Mouse (Mus musculus) E14TG2a.4 (cell line): Measurements from ENCODE around the gene Pla2g7.
A peak's percentile ranks its signal among the peaks of the same experiment; 100 is the strongest.

ENCODE experiments used
- H3K27me3 ChIP-seq: 2 replicates; pipeline ENCODE4 v1.6.1; 2014; ENCODE audit warnings: low read length, control low read depth; ENCODE audit not compliant: insufficient read depth
- H3K36me3 ChIP-seq: 2 replicates; pipeline ENCODE4 v1.6.1; 2014; ENCODE audit warnings: low read length, control low read depth; ENCODE audit not compliant: insufficient read depth
- H3K4me1 ChIP-seq: replicated peaks from 2 replicates; pipeline ENCODE4 v1.6.1; 2014; ENCODE audit warnings: low read depth, low read length, control low read depth
- H3K4me3 ChIP-seq: replicated peaks from 2 replicates; pipeline ENCODE4 v1.5.1; 2014; ENCODE audit warnings: mild to moderate bottlenecking, low read length
- H3K9me3 ChIP-seq: 2 replicates; pipeline ENCODE4 v1.6.1; 2014; ENCODE audit warnings: low read length, control low read depth
- CTCF ChIP-seq: conservative IDR thresholded peaks from 2 replicates; pipeline ENCODE4 v1.5.1; 2014; ENCODE audit warnings: low read length
- NANOG ChIP-seq: IDR thresholded peaks from 2 replicates; pipeline ENCODE4 v1.6.1; 2014; ENCODE audit warnings: borderline replicate concordance, low read length, mixed read lengths
- POU5F1 ChIP-seq: IDR thresholded peaks from 2 replicates; pipeline ENCODE4 v1.6.1; 2014; ENCODE audit warnings: low read length, borderline replicate concordance

Gene Pla2g7

GRCm38 (mm10) chr17:43543539-43543938 is 24.4 kb upstream of the Pla2g7 start, which contains the start of gene Ankrd66:
Gene Ankrd66, minus strand, starts transcription at chr17:43543639.
- H3K4me1 ChIP-seq: peaks cover 6% of the 10 kb centered on the region
- no peak within 1 kb of the TSS for H3K4me3 ChIP-seq
- H3K36me3 ChIP-seq: no peaks in the 10 kb centered on the region
- TF ChIP-seq NANOG: no peak
- TF ChIP-seq POU5F1: no peak
- no peak for TF ChIP-seq CTCF
- peaks cover 12% of the 10 kb centered on the region for H3K27me3 ChIP-seq
- H3K9me3 ChIP-seq: no peaks in the 10 kb centered on the region

DNA sequence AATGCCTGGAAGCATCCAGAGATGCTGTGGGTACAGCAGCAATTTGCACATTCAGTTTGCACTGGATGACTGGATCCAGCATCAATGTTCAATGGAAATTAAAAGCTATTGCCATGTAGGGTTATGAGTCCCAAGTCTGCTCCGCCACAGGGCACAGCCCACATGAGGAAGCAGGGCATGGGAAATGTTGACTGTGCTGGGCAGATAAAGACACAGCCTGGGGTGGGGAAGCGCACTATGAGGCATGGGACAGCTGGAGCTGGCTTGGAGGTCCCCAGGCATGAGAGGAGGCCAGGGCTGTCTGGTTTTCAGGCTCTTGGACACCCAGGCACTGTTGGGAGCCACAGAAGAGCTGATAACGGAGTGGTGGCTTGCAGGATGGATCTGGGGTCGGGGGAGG is 23.9 kb upstream of the Pla2g7 start:
- Histone ChIP-seq H3K4me3 (no peak overlapping the region), H3K36me3 (no peaks in the 10 kb centered on the region), H3K27me3 (peaks cover 12% of the 10 kb centered on the region), H3K4me1 (peaks cover 2% of the 10 kb centered on the region; the same call in 1 of the 2 replicates), H3K9me3 (no peaks in the 10 kb centered on the region)
- TF ChIP-seq POU5F1: no peak
- TF ChIP-seq CTCF: no peak
- no peak for TF ChIP-seq NANOG

DNA sequence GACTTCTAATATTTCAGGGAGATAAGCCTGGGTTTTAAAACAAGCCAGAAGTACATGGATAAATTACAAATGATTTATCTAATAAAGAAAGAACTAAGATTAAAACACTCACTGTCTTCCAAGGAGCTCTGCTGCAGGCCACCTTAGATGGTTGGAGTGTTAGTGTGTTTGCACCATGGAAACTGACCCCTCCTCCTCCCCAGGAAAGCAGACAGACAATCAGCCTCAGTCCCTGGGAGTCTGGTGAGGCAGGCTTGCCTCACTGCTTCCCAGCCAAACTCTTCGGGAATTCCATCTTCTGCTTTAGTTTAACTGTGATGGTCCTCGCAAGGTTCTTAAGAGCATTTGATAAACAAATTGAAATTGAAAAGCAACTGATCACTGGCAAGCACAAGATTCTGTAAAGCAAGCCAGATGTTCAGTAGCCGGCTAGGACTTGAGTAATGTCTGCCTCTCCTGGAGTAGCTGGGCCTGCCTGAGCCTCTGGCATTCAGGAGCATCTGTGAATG is 16.7 kb upstream of the Pla2g7 start:
- Histone ChIP-seq H3K36me3 (no peaks in the 10 kb centered on the region), H3K4me3 (no peak overlapping the region), H3K4me1 (0 out of 2 replicates have a peak, but pooled peaks cover 3% of the 10 kb centered on the region), H3K27me3 (peaks cover 8% of the 10 kb centered on the region), H3K9me3 (no peaks in the 10 kb centered on the region)
- no peak for TF ChIP-seq POU5F1
- no peak for TF ChIP-seq CTCF
- TF ChIP-seq NANOG: no peak

DNA sequence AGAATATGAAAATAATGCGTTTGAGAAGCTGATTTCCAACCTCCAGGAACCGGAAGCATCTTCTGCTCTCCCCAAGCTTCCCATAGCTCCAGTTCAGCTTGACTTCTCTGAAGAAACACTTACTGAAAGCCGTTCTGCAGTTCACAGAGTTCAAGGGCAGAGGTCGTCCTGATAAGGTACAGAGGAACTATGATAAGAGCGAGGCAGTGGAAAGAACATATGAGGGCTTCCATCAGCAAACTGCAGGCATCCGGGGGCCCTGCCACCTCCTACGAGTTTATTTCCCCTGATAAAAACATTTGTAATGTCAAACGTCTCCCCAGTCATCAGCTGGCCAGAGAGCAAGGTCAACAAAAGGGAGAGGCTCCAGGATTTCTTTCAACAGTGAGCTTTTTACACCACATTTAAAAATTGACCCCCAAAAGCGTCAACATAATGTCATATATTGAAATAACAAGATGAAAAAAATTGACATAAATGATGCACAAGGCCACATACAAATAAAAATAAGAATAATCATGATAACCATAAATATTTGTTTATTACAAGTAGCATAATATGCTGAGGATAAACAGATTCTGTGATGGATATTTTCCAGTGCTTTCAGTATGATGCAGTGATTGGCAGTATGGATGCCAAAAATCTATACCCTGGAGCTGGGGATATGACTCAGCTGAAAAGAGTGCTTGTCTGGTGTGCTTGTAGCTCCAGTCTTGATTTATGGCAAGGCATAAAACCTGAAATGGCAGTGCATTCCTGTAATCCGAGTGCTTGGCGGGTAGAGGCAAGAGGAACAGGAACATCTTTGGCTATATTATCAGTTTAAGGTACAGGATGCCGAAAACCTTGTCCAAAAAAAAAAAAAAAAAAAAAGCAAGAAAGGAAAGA is 13.1 kb upstream of the Pla2g7 start:
- peaks cover 29% of the 10 kb centered on the region for H3K4me1 ChIP-seq
- no peak for TF ChIP-seq CTCF
- TF ChIP-seq NANOG: no peak
- no peak for TF ChIP-seq POU5F1
- H3K4me3 ChIP-seq: no peak overlapping the region
- no peaks in the 10 kb centered on the region for H3K9me3 ChIP-seq
- 0 out of 2 replicates have a peak, but pooled peaks cover 5% of the 10 kb centered on the region for H3K27me3 ChIP-seq
- no peaks in the 10 kb centered on the region for H3K36me3 ChIP-seq

DNA sequence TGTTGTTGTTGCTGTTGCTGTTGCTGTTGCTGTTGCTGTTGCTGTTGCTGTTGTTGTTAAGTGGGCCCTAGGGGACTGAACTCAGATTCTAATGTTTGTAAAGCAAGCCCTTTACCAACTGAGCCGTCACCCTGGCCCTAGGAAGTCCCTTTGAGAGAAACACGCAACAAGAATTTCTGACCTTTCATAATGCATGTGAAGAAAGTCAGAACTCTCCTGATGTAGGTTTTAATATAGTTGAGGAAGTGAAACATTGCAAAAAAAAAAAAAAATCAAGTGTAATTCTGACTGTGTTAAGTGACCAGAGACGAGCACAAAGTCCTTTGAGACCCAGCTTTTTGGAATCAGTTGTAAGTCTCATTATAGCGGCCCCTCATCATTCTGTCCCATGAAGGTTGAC is 10.8 kb upstream of the Pla2g7 start:
- no peak overlapping the region for H3K4me3 ChIP-seq
- 0 out of 2 replicates have a peak, but pooled peaks cover 5% of the 10 kb centered on the region for H3K27me3 ChIP-seq
- H3K4me1 ChIP-seq: peaks cover 41% of the 10 kb centered on the region
- no peaks in the 10 kb centered on the region for H3K36me3 ChIP-seq
- no peaks in the 10 kb centered on the region for H3K9me3 ChIP-seq
- TF ChIP-seq NANOG: no peak
- TF ChIP-seq CTCF: no peak
- TF ChIP-seq POU5F1: no peak

DNA sequence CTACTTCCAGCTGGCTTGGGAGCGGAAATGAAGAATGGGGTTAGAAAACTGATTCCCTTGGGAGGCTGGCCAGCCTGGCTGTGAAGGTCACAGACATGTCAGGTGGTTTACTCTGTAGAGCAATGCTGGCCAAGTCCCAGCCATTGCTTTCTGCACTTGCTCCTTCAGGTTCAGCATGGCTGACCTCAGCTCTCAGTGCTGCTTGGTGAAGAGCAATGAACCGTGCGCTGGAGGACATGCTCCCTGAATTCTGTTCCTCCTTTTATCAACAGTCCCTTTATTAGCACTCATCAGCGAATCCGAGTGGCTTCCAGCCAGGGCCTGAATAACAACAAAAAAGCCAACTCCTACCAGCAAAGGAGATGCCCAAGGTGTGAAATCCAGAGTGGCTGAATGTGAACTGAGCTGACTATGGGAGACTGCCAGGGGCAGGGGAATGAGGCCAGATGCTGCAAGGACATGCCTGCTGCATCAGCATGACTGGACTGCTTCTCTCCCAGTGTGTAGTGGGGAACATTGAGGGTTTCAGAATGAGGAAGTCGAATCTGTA is 10.3 kb upstream of the Pla2g7 start:
- 0 out of 2 replicates have a peak, but pooled peaks cover under 1% of the 10 kb centered on the region for H3K9me3 ChIP-seq
- TF ChIP-seq NANOG: no peak
- TF ChIP-seq CTCF: no peak
- no peak for TF ChIP-seq POU5F1

GRCm38 (mm10) chr17:43558678-43559077 is 9.2 kb upstream of the Pla2g7 start:
- no peak overlapping the region for H3K4me3 ChIP-seq
- TF ChIP-seq NANOG (peak; percentile 64; the same call in 1 of the 2 replicates), POU5F1 (no peak)
- no peaks in the 10 kb centered on the region for H3K36me3 ChIP-seq
- H3K4me1 ChIP-seq: peaks cover 41% of the 10 kb centered on the region
- no peaks in the 10 kb centered on the region for H3K27me3 ChIP-seq
- H3K9me3 ChIP-seq: 0 out of 2 replicates have a peak, but pooled peaks cover 4% of the 10 kb centered on the region

More for the DNA sequence above, 10.3 kb upstream of the Pla2g7 start:
- Histone ChIP-seq H3K4me1 (peaks cover 41% of the 10 kb centered on the region), H3K36me3 (no peaks in the 10 kb centered on the region), H3K4me3 (no peak overlapping the region), H3K27me3 (0 out of 2 replicates have a peak, but pooled peaks cover 5% of the 10 kb centered on the region)
